Mouse (Mus musculus) kidney, embryonic 16.5 days (tissue): ENCODE measurements around the gene Rbm26. TPM values are rescaled to one million over a fixed set of nuclear protein-coding genes. Genes with fewer than 3 reads are reported as not detected.

Experiments
- ATAC-seq: fragments of 200-750 bp; cut with Nextera tagmentation; 2 replicates; pipeline ENCODE4 v1.8.0; 2017; ENCODE audit warnings: moderate TSS enrichment; ENCODE audit not compliant: low FRiP score, low TSS enrichment
- H3K27ac ChIP-seq: fragments of 300-500 bp; sonication (generic); 2 replicates; pipeline ENCODE4 v1.5.1; 2014; ENCODE audit warnings: low read length
- H3K27me3 ChIP-seq: fragments of 300-500 bp; sonication (generic); 2 replicates; pipeline ENCODE4 v1.6.1; 2014; ENCODE audit warnings: low read length, control low read depth, mixed read lengths; ENCODE audit not compliant: insufficient read depth
- H3K36me3 ChIP-seq: fragments of 300-500 bp; sonication (generic); 2 replicates; pipeline ENCODE4 v1.6.1; 2014; ENCODE audit warnings: low read length, control low read depth, mixed read lengths; ENCODE audit not compliant: insufficient read depth
- H3K4me1 ChIP-seq: fragments of 300-500 bp; sonication (generic); 2 replicates; pipeline ENCODE4 v1.6.1; 2014; ENCODE audit warnings: low read length, control low read depth, mixed read lengths; ENCODE audit not compliant: insufficient read depth
- H3K4me2 ChIP-seq: fragments of 300-500 bp; sonication (generic); replicated peaks from 2 replicates; pipeline ENCODE4 v1.6.1; 2014; ENCODE audit warnings: low read depth, low read length
- H3K4me3 ChIP-seq: fragments of 300-500 bp; sonication (generic); 2 replicates; pipeline ENCODE4 v1.5.1; 2014; ENCODE audit warnings: mild to moderate bottlenecking, low read length
- H3K9ac ChIP-seq: fragments of 300-500 bp; sonication (generic); replicated peaks from 2 replicates; pipeline ENCODE4 v1.6.1; 2014; ENCODE audit warnings: low read length
- H3K9me3 ChIP-seq: fragments of 300-500 bp; sonication (generic); 2 replicates; pipeline ENCODE4 v1.6.1; 2016; ENCODE audit warnings: low read length, control low read depth
- WGBS: fragments of 180-500 bp; shearing (Covaris S2); extraction: QIAGEN DNeasy Blood & Tissue Kit; methylation state at CpG from one replicate; pipeline ENCODE4 v1.1.7; 2014; 5-methylcytosine and 5-hydroxymethylcytosine counted together
- polyA plus RNA-seq: library from polyadenylated mRNA; unstranded; fragments of >200 nt; fragmentation: Nextera tagmentation; extraction: Ambion mirVana; gene quantifications from 2 replicates; pipeline ENCODE4 v1.2.1, GENCODE M21; 2015

Gene Rbm26
- polyA plus RNA-seq, 1 experiment from 2014 or later = 25.5 TPM

DNA sequence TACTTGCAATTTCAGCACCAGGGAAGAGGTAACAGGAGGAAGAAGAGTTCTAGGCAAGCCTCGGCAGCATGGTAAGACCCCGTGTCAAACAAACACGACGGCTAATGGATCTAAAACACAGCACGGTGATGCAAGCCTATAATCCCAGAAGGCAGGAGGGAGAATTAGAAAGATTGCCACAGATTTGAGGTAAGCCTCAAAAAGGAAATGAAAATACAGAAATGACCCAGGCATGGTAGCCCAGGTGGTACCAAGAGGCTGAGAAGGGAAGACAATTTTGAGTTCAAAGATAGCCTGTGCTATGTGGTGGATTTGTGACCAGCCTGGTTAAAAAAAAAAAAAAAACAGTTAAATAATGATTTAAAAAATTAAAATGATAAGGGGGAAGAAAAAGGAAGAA lies 109.1 kb downstream of the Rbm26 start:
- no peak overlapping the region for H3K9ac ChIP-seq
- H3K4me2 ChIP-seq = no peak overlapping the region
- no peak for ATAC-seq
- no peaks in the 10 kb centered on the region for H3K27me3 ChIP-seq
- H3K4me1 ChIP-seq = peaks cover 4% of the 10 kb centered on the region; the same call in 1 of the 2 replicates
- no peak overlapping the region for H3K4me3 ChIP-seq
- no peak overlapping the region for H3K27ac ChIP-seq
- no peaks in the 10 kb centered on the region for H3K9me3 ChIP-seq
- H3K36me3 ChIP-seq = no peaks in the 10 kb centered on the region
- WGBS = 86% methylated on average over 5 of the region's 5 CpGs

DNA sequence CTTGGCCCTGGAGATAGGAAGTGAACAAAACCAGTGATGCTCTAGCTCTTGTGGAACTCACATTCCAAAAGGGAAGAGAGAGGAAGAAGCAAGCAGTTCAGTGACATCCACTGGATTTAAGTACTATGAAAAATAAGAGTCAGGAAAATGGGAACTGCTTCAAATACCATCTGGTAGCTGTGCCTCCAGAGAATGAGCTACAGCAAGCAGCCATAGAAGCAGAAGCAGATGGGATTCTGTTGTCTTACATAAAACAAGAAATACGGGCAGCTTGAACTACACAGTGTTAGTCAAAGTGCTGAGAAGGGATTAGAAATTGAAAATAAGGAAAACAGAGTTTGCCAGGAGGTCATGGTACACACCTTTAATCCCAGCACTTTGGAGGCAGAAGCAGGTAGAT lies 112.9 kb downstream of the Rbm26 start:
- H3K36me3 ChIP-seq = no peaks in the 10 kb centered on the region
- no peak overlapping the region for H3K4me3 ChIP-seq
- no peak for ATAC-seq
- no peaks in the 10 kb centered on the region for H3K9me3 ChIP-seq
- H3K9ac ChIP-seq = no peak overlapping the region
- 76% methylated on average over 1 of the region's 1 CpGs for WGBS
- H3K27me3 ChIP-seq = no peaks in the 10 kb centered on the region
- no peaks in the 10 kb centered on the region for H3K4me1 ChIP-seq
- no peak overlapping the region for H3K27ac ChIP-seq
- H3K4me2 ChIP-seq = no peak overlapping the region

DNA sequence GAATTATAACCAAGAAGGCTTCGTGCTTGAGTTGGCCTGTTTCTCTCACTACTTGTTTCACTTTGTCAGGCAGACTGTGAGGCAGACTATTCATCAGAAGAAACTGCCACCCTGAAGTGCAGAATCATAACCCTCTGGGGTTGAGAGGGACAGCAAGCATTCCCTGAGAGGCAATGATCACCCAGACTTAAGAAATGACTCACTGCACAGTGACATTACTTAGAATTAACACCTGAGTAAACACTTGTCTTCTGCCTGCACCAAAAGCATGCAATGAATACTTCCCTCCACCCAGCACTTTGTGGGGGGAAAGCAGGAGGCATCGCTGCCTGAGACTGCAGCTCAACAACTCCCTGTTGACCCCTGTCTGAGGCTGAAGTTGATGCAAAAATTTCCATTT lies 115.9 kb downstream of the Rbm26 start:
- H3K27ac ChIP-seq = no peak overlapping the region
- H3K4me1 ChIP-seq = no peaks in the 10 kb centered on the region
- H3K9me3 ChIP-seq = no peaks in the 10 kb centered on the region
- H3K9ac ChIP-seq = no peak overlapping the region
- ATAC-seq = no peak
- H3K36me3 ChIP-seq = no peaks in the 10 kb centered on the region
- no peaks in the 10 kb centered on the region for H3K27me3 ChIP-seq
- H3K4me2 ChIP-seq = no peak overlapping the region
- 29% methylated on average over 2 of the region's 2 CpGs for WGBS
- no peak overlapping the region for H3K4me3 ChIP-seq

DNA sequence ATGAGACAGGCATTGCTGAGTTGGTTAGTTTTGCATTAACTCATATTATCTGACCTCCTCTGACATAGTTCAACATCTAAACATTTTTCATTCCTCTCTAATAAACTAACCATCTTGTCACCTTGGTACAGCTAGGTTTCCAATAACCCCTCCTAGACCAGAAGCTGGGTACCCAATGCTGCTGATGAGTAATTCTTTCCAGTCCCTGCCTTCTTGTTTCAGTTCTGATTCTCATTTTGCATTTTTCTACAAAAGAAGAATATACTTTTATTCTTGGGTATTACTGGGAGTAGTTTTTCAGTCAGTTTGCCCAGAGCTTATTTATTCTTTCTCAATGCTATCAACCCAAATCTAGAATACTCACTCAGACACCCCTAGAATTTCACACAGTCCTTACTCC lies 119.2 kb downstream of the Rbm26 start:
- H3K36me3 ChIP-seq = no peaks in the 10 kb centered on the region
- H3K27me3 ChIP-seq = no peaks in the 10 kb centered on the region
- ATAC-seq = no peak
- no peak overlapping the region for H3K9ac ChIP-seq
- H3K4me2 ChIP-seq = no peak overlapping the region
- H3K27ac ChIP-seq = no peak overlapping the region
- H3K4me3 ChIP-seq = no peak overlapping the region
- no peaks in the 10 kb centered on the region for H3K4me1 ChIP-seq
- no peaks in the 10 kb centered on the region for H3K9me3 ChIP-seq

Other genes starting within 250 kb of the Rbm26 start
- gene Ndfip2, start 81.2 kb upstream of the Rbm26 start, polyA plus RNA-seq = 69.6 and 69.9 TPM in 2 replicates